Mouse (Mus musculus): ENCODE measurements around the gene Cntnap5a.

GRCm38 (mm10) chr1:115842591-115842990, 158.0 kb downstream of the Cntnap5a start:
- TF ChIP-seq POLR2A (IDR thresholded peaks at IDR 0.05; ENCODE audit: insufficient read depth, low read depth, low read length) (no peak), CTCF (IDR thresholded peaks at IDR 0.05) (no peak)
